In genomic region chr4:149549221-149549925, GRCm38 (mm10) we compare ENCODE assay signal across 8 mouse cellular contexts. TPM values are rescaled to one million over a fixed set of nuclear protein-coding genes. Genes with fewer than 3 reads are reported as not detected.
A peak's percentile ranks its signal among the peaks of the same experiment; 100 is the strongest.
DNase-seq lines count a peak whose midpoint lies in the region; ATAC-seq lines count a peak whose summit lies in the region.

No protein-coding gene starts in this region.

- H3K9ac ChIP-seq in hindbrain, embryonic 16.5 days (ENCODE audit: low read depth, low read length), result no peak overlapping the region

- H3K4me1 ChIP-seq in hindbrain, embryonic 16.5 days (ENCODE audit: control insufficient read depth, insufficient read depth, low read depth, low read length), result 0 out of 2 replicates have a peak, but pooled peaks cover 2% of the 10 kb centered on the region

- peaks cover 5% of the 10 kb centered on the region for H3K36me3 ChIP-seq in hindbrain, embryonic 16.5 days (ENCODE audit: control insufficient read depth, insufficient read depth, low read length)

- 71% methylated on average over 9 of the region's 9 CpGs for WGBS in hindbrain, embryonic 16.5 days

- no peak overlapping the region for H3K4me2 ChIP-seq in hindbrain, embryonic 16.5 days (ENCODE audit: low read length)

- no peak overlapping the region for H3K27ac ChIP-seq in hindbrain, embryonic 16.5 days (ENCODE audit: low read depth, low read length)

- no peaks in the 10 kb centered on the region for H3K9me3 ChIP-seq in hindbrain, embryonic 16.5 days (ENCODE audit: control insufficient read depth, low read length)

- no peak overlapping the region for H3K4me3 ChIP-seq in hindbrain, embryonic 16.5 days (ENCODE audit: low read length)

- ATAC-seq in hindbrain, embryonic 16.5 days, result peak; percentile 87

- H3K27me3 ChIP-seq in hindbrain, embryonic 16.5 days (replicated peaks; ENCODE audit: control insufficient read depth, insufficient read depth, low read length), result no peaks in the 10 kb centered on the region

- peak; percentile 66 for DNase-seq in T-cell, adult 2 months (ENCODE audit: low spot score)
- DNase-seq in cerebellum, postnatal 10 days, result peak; percentile 90 to 94
- DNase-seq in frontal cortex, postnatal 25 days (ENCODE audit: low spot score in 2 of 2), result peak; percentile 65 to 79
- DNase-seq in layer of hippocampus, postnatal 36 days, result peak; percentile 81 to 83
- peak; percentile 87 for DNase-seq in lung, postnatal 25 days (ENCODE audit: low spot score)
- DNase-seq in retina, postnatal 7 days (ENCODE audit: low read depth, low spot score), result peak; percentile 85
- peak; percentile 70 for DNase-seq in urinary bladder, postnatal 25 days (ENCODE audit: low spot score)

RNA-seq across cellular contexts. Expression of gene Ctnnbip1, which starts 31.3 kb away (rescaled TPM):
- 98.6 and 106 TPM in 2 replicates for polyA plus RNA-seq in hindbrain, embryonic 16.5 days (2015; fragmentation: Nextera tagmentation; extraction: Ambion mirVana)
- total RNA-seq in layer of hippocampus, postnatal 36 days (2021), result 10 to 100 TPM; 33.6 to 37.4 TPM

RNA-seq across cellular contexts. Expression of gene Clstn1, which starts 36.9 kb away (rescaled TPM):
- polyA plus RNA-seq in hindbrain, embryonic 16.5 days (2015; fragmentation: Nextera tagmentation; extraction: Ambion mirVana), result 60.4 and 66.6 TPM in 2 replicates
- total RNA-seq in layer of hippocampus, postnatal 36 days (2021), result 100 to 1,000 TPM; 747 to 821 TPM
